Mouse (Mus musculus): ENCODE measurements around the gene Xlr5a.
"Not testable (repeated sequence)": the region's sequence is repeated elsewhere in the genome, so short reads cannot be mapped to it uniquely, and the experiment has no call there.

Gene Xlr5a

DNA sequence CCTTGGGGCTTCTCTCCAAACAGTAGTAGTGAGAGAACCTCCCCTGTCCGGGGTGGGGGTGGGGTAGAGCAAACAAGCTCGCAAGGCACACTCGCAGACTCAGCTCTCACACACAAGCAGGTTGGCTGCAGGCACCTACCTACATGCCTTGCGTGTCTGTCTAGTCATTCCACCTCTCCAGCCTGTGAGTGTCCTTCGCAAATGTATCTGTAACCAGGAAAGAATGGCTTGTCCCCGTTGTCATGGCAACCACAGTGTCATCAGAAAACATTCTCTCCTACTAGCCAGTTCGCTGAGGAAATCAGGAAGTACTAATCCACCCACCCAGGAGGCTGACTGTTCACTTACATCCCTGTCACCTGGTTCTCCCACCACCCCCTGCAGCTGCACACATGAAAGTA lies 149.6 kb downstream of the Xlr5a start:
- DNase-seq (ENCODE audit: low read depth) = not testable (repeated sequence)

GRCm38 (mm10) chrX:73122859-73123829 lies 169.6 kb downstream of the Xlr5a start:
- DNase-seq (ENCODE audit: low read depth) = not testable (repeated sequence)

GRCm38 (mm10) chrX:73116747-73117146 lies 176.0 kb downstream of the Xlr5a start, which contains the start of gene Gm14685:
Gene Gm14685 (plus strand): TSS chrX:73117047.
- DNase-seq (ENCODE audit: low read depth) = not testable (repeated sequence)

- DNase-seq (ENCODE audit: low read depth) = not testable (repeated sequence)
Measured at GRCm38 (mm10) chrX:73096941-73097508, 195.8 kb downstream of the Xlr5a start, which contains the start of gene Xlr3a. Gene Xlr3a (minus strand): TSS chrX:73097095.

GRCm38 (mm10) chrX:73082267-73083055 lies 210.3 kb downstream of the Xlr5a start, which contains the start of gene Xlr4a:
Gene Xlr4a (minus strand): TSS chrX:73082478.
- DNase-seq (ENCODE audit: low read depth) = not testable (repeated sequence)

DNA sequence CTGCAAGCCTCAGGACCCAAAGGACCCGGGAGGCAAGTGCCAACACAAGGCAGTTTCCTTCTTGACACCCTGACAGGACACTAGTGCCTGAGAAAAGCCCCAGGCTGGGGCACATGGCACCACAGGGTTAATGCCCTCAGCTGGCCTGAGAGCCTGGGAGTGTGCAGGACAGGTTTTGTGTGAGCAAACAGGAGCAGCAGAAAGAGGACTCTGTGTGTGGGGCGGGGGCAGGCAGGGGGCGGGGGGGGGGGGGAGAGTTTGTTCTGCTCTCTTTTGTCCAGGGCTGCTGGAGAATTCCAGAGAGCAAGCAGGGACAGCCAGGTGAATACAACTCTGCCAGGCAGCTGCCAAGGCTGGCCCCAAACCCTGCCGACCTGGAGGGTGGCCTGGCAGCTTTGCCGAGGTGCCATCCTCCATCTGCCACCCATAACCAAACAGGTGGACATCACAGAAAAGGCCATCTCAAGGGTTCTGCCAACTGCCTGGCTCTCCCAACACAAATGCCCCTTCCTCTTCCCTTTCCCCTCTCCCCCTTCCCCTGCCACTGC lies 225.9 kb downstream of the Xlr5a start:
- not testable (repeated sequence) for DNase-seq (ENCODE audit: low read depth)

DNA sequence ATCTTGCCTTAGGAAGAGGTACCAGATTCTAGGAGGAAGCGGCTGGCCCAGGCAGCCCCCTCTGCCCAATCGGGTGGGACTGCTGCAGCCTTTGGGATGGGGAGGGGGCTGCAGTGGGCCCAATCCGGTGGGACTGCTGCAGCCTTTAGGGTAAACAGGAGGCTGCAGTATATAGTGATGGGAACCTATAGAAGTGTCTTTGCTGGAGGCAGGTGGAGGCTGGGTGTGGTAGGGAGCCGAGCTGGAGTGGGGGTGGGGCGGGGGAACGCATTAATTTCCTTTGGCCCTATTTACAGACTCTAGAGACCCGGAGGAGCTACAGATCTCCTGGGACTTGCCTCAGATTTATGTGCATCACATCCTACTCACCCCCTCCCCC lies 228.4 kb downstream of the Xlr5a start, which contains the start of gene Pnma3:
Pnma3 (plus strand) TSS at position 373 of the 379 bp plus-strand sequence.
- no peak for DNase-seq (ENCODE audit: low read depth)

- no peak for DNase-seq (ENCODE audit: low read depth)
Measured at GRCm38 (mm10) chrX:73063512-73064414, 229.0 kb downstream of the Xlr5a start.

DNA sequence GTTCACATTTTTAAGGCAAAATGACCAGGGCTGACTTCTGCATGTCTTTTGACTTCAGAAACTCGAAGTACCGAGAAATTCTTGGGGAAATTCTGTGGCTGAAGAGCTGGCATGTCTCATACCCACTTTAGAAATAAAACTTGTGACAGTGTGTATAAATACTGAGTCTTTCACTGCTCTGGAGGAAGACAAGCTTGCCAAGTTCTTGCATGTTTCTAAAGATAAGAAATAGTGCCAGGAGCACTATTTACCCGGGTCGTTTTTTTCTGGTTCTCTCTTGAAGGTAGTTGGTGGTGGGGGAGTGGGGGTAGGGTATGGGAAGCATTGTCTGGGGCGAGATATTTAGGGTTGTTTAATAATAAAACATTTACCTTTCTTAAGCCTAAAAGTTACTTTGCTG lies 230.5 kb downstream of the Xlr5a start:
- DNase-seq (ENCODE audit: low read depth) = no peak

GRCm38 (mm10) chrX:73061528-73061927 lies 231.2 kb downstream of the Xlr5a start:
- no peak for DNase-seq (ENCODE audit: low read depth)

Measured in c-Kit-positive CD71-negative TER-119-negative erythroid progenitor cells, embryonic 14.5 days (primary cell).